ENCODE assay signal across 10 mouse cellular contexts in the genomic region with DNA sequence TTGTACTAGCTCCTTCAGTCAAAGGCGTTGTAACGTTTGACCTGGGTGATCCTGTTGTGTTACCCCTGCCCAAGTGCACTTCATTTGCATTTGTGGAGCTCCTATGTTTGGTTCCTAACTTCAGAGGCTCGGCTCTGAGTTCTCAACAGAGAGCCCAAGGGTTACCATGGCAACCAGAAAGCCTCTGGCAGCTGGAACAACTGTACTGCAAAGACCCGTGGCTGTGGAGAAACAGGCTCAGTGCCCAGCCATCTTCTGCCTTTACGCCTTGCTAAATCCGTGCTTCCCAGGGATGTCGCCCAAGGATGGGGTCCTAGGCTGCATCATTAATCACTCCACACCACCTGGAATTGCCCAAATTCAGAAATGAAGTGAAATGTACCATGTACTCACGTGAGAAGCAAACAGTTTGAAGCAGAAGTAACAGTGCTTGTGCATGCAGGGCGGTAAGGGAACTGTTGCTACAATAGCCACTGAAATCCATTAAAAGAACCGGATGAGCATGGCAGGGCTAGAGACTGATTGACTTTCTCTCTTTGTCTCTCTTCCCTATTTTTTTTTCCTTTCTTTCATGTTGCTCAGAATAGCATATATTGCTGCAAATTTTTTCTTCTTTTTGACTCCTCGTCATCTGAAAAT. TPM values are rescaled to one million over a fixed set of nuclear protein-coding genes. Genes with fewer than 3 reads are reported as not detected.
A peak's percentile ranks its signal among the peaks of the same experiment; 100 is the strongest.
DNase-seq lines count a peak whose midpoint lies in the region; ATAC-seq lines count a peak whose summit lies in the region.
"Had no signal": no experiment of that assay in that cellular context is flagged by ENCODE, and none has a peak within 500 bp of the region (broad histone marks: within the 10 kb centered on the region; RNA-seq: fewer than 3 reads in every experiment).

No protein-coding gene starts in this region.

- H3K4me2 ChIP-seq in forebrain, embryonic 16.5 days (ENCODE audit: low read length), result peak overlapping the region; percentile 90
- H3K4me2 ChIP-seq in neural tube, embryonic 11.5 days (ENCODE audit: low read depth), result peak overlapping the region; percentile 63

- no peaks in the 10 kb centered on the region for H3K36me3 ChIP-seq in forebrain, embryonic 16.5 days (ENCODE audit: control insufficient read depth, insufficient read depth)
- no peaks in the 10 kb centered on the region for H3K36me3 ChIP-seq in neural tube, embryonic 11.5 days (ENCODE audit: control insufficient read depth, insufficient read depth, low read length)

- H3K9ac ChIP-seq in forebrain, embryonic 16.5 days (replicated peaks; ENCODE audit: low read depth, low read length), result peak overlapping the region; percentile 52
- H3K9ac ChIP-seq in neural tube, embryonic 11.5 days (ENCODE audit: low read length), result no peak overlapping the region

- ATAC-seq in forebrain, embryonic 16.5 days, result peak; percentile 90
- peak; percentile 94 for ATAC-seq in neural tube, embryonic 11.5 days (ENCODE audit: insufficient read depth, low FRiP score, low TSS enrichment)
- ATAC-seq in CD4-positive, CD25-positive, alpha-beta regulatory T cell, adult 4 months, result no peak

- peak overlapping the region; percentile 57 for H3K4me3 ChIP-seq in forebrain, embryonic 16.5 days (replicated peaks; ENCODE audit: low read length)
- H3K4me3 ChIP-seq in neural tube, embryonic 11.5 days (ENCODE audit: low read depth, low read length), result peak overlapping the region; percentile 42

- H3K27ac ChIP-seq in forebrain, embryonic 16.5 days (ENCODE audit: low read length), result peak overlapping the region; percentile 52
- H3K27ac ChIP-seq in neural tube, embryonic 11.5 days (ENCODE audit: low read depth, low read length), result no peak overlapping the region

- DNase-seq in cerebellum, postnatal 25 days, result peak; percentile 18 to 19
- no peak for DNase-seq in cerebellum, adult 18-20 months
- peak; percentile 43 for DNase-seq in adrenal gland, adult 2 months
- peak; percentile 56 to 70 for DNase-seq in layer of hippocampus, postnatal 14 days (ENCODE audit: low spot score in 2 of 2)
- peak; percentile 77 for DNase-seq in neural tube, embryonic 11.5 days (ENCODE audit: low spot score)
- no peak for DNase-seq in MN1 (ENCODE audit: low spot score)

- H3K4me1 ChIP-seq in forebrain, embryonic 16.5 days (replicated peaks; ENCODE audit: control insufficient read depth, insufficient read depth, low read length), result peaks cover 10% of the 10 kb centered on the region; the same call in 1 of the 2 replicates
- H3K4me1 ChIP-seq in neural tube, embryonic 11.5 days (ENCODE audit: control insufficient read depth, insufficient read depth, low read length), result no peaks in the 10 kb centered on the region

- H3K9me3 ChIP-seq in forebrain, embryonic 16.5 days (ENCODE audit: control insufficient read depth, low read length), result no peaks in the 10 kb centered on the region
- H3K9me3 ChIP-seq in neural tube, embryonic 11.5 days (ENCODE audit: control insufficient read depth, low read length), result no peaks in the 10 kb centered on the region

- no peaks in the 10 kb centered on the region for H3K27me3 ChIP-seq in forebrain, embryonic 16.5 days (replicated peaks; ENCODE audit: control insufficient read depth, insufficient read depth, low read length)
- H3K27me3 ChIP-seq in neural tube, embryonic 11.5 days (ENCODE audit: control insufficient read depth, insufficient read depth, low read length), result no peaks in the 10 kb centered on the region

- 5% methylated on average over 11 of the region's 11 CpGs for WGBS in forebrain, embryonic 16.5 days
- WGBS in neural tube, embryonic 11.5 days, result 7% methylated on average over 11 of the region's 11 CpGs

RNA-seq across cellular contexts. Expression of gene Gabrg1, which starts 0.8 kb away (rescaled TPM):
- total RNA-seq in adrenal gland, adult 2 months (2021), result not detected
- polyA plus RNA-seq in adrenal gland, adult 2 months (2012; rRNA removed), result not detected in 2 replicates
- polyA plus RNA-seq in forebrain, embryonic 16.5 days (2015; fragmentation: Nextera tagmentation; extraction: Ambion mirVana), result 9.2 and 12.4 TPM in 2 replicates
- total RNA-seq in layer of hippocampus, postnatal 14 days (2021), result 10 to 100 TPM; 17.0 to 21.3 TPM
- 2.0 and 2.3 TPM in 2 replicates for polyA plus RNA-seq in neural tube, embryonic 11.5 days (2014; fragmentation: Nextera tagmentation; extraction: Ambion mirVana)
- not detected for polyA plus RNA-seq in CD4-positive, CD25-positive, alpha-beta regulatory T cell, adult 4 months (2017; shearing (Covaris generic))
- total RNA-seq: gastrocnemius, postnatal 4 days had no signal
- polyA plus RNA-seq: C2C12 had no signal

Comparison
In these comparisons a context has a peak if more than half of its experiments do, and no peak if none do; other contexts are left out.
1. DNase-seq: peak in cerebellum, postnatal 25 days (2 of 2), adrenal gland, adult 2 months (single experiment), layer of hippocampus, postnatal 14 days (2 of 2) and neural tube, embryonic 11.5 days (single experiment); none in cerebellum, adult 18-20 months (0 of 2) and MN1 (single experiment).